Mouse (Mus musculus) thymus, adult 2 months (tissue): ENCODE results near the gene Qars.

Experiments used
- CTCF ChIP-seq: fragments of 200-500 bp; IDR thresholded peaks from 2 replicates; pipeline ENCODE4 v1.5.1; 2012; ENCODE audit warnings: mild to moderate bottlenecking, control low read depth, low read length, moderate library complexity, borderline replicate concordance; ENCODE audit not compliant: control insufficient read depth, poor library complexity, insufficient read depth; ENCODE audit errors: extremely low read depth
- POLR2A ChIP-seq: fragments of 200-500 bp; IDR thresholded peaks from 2 replicates; pipeline ENCODE4 v1.6.1; 2012; ENCODE audit warnings: mild to moderate bottlenecking, low read length, control low read depth, moderate library complexity; ENCODE audit not compliant: control insufficient read depth, poor library complexity, insufficient read depth; ENCODE audit errors: extremely low read depth

GRCm38 (mm10) chr9:108491286-108491580 lies 16.3 kb upstream of the Qars start:
- TF ChIP-seq POLR2A: no peak
- TF ChIP-seq CTCF: no peak
